Mouse (Mus musculus): ENCODE data around the gene Ctsh. TPM values are rescaled to one million over a fixed set of nuclear protein-coding genes. Genes with fewer than 3 reads are reported as not detected.

Gene Ctsh
- total RNA-seq, 1 experiment from 2014 or later: 19.2 TPM

GRCm38 (mm10) chr9:90100760-90101159 lies 46.8 kb downstream of the Ctsh start:
- peak; percentile 74 for ATAC-seq (replicated peaks; ENCODE audit: low read depth, poor library complexity, severe bottlenecking)

GRCm38 (mm10) chr9:90105462-90105861 lies 51.5 kb downstream of the Ctsh start:
- ATAC-seq (replicated peaks; ENCODE audit: low read depth, poor library complexity, severe bottlenecking): peak; percentile 62; the same call in 1 of the 2 replicates

DNA sequence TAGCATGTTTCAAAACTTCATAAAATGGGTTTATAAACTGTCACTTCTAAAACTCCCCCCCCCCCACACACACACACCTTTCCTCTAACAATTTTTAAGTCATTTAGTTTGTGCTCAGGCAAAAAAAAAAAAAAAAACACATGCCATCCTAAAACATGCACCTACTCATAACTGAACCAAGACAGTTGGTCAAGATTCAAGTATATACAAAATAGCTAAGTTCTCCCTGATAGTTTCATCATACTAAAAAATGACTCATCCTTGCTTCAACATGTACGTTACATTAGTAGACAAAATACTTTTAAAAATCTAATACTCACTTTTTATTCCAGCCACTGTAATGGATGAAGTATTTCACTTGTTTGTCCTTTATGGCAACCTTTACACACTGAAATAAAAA lies 53.0 kb downstream of the Ctsh start:
- ATAC-seq (replicated peaks; ENCODE audit: low read depth, poor library complexity, severe bottlenecking): no peak

DNA sequence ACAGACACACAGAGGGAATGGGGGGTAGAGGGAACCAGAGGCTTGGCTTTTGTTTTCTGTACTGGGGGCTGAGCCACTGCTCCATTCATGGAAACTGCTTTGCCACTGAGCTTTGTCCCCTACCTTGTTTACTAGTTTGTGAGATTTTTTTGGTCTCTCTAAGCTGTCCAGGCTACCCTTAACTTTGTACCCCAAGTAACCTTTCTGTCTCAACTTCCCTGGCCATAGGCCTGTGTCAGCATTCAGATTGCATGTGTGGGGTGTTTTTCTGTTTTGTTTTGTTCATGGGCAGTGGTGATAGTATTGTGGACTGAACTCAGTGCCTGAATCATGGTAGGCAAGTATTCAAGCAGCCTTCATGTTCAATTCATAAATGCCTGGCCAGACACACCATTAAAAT lies 54.3 kb downstream of the Ctsh start:
- no peak for ATAC-seq (replicated peaks; ENCODE audit: low read depth, poor library complexity, severe bottlenecking)

GRCm38 (mm10) chr9:90109386-90109785 lies 55.4 kb downstream of the Ctsh start:
- no peak for ATAC-seq (replicated peaks; ENCODE audit: low read depth, poor library complexity, severe bottlenecking)

- peak; percentile 3; the same call in 1 of the 2 replicates for ATAC-seq (replicated peaks; ENCODE audit: low read depth, poor library complexity, severe bottlenecking)
Measured at GRCm38 (mm10) chr9:90113151-90113550, 59.2 kb downstream of the Ctsh start.

DNA sequence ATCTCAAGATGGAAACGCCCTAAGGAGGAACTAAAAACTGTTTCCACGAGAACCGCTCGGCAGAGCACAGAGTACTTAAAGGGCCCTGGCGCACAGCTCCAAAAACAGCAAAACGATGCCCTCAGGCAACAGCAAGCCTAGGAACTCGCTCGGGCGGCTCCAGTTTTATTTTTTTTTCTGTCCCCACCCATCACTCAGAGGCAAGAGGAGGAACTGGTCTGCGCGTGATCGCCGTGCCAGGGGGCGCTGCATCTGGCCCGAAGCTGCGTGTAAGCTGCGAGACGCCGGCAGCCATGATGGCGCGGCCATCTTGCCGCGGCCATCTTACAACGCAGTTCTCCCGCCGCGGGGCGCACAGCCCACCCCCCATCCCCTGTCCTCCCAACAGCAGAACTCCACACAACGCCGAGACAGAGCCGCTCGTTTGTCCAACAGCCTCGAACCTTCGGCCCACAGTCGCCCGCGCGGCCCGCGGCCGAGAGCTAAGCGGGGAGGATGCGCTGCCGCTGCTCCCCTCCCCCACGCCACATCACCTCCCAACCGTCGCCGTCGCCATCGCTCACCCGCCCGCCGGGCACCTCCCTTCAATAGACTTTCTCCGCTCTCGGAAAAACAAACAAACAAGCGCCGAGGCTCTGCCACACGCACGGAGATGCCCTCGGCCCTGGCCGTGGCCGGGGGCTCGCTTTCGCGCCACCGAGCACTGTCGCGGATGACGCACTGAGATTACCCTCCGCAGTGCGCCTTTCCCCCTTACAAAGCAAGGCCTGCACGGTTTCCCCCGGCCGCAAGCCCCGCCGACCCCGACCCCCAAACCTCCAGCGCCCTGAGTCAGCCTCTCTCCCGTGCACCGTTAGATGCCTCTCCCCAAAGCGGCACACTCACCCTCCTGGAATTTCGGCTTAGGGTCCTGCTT lies 60.0 kb downstream of the Ctsh start:
- peak; percentile 82 for ATAC-seq (replicated peaks; ENCODE audit: low read depth, poor library complexity, severe bottlenecking)

- ATAC-seq (replicated peaks; ENCODE audit: low read depth, poor library complexity, severe bottlenecking): peak; percentile 85
Measured at GRCm38 (mm10) chr9:90114567-90115307, 60.8 kb downstream of the Ctsh start, which contains the start of gene Morf4l1. Gene Morf4l1, minus strand, starts transcription at chr9:90114774.

GRCm38 (mm10) chr9:90115308-90115700 lies 61.4 kb downstream of the Ctsh start:
- no peak for ATAC-seq (replicated peaks; ENCODE audit: low read depth, poor library complexity, severe bottlenecking)

DNA sequence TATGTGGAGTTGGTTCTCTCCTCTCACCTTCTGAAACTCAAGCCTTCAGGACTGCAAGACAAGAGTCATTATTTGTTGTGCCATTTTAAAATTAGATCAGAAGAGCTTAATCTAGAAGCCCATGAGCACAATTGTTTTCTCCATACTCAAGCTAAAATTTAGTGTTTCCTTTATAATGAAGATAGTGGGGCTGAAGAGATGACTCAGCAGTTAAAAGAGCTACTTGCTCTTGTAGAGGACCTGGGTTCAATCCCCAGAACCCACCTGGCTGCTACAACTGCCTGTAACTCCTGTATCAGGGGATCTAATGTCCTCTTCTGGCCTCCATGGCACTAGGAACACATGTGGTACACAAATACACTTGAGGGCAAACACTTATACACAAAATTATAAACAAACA lies 63.3 kb downstream of the Ctsh start:
- no peak for ATAC-seq (replicated peaks; ENCODE audit: low read depth, poor library complexity, severe bottlenecking)

DNA sequence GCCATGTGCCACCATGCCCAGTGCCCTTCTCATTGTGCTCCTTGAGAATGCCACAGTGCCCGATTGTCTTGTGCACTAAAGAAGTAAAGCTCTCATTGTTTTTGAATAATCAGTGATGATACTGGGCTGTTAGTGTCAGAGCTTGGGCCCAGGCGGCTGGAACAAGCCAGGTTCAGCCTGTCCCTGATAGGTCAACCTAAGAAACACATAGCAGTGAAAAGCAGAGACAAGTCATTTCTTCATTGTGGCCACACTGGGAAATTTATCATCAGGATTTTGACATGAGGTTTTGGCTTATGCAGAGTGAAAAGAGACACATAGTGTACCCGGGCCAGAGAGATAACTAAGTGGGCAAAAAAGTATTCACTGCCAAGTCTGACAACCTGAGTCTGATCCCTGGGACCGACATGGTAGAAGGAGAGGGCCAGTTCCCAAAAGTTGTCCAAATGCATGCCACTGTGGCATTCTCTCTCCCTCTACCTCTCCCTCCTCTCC lies 68.3 kb downstream of the Ctsh start:
- ATAC-seq (replicated peaks; ENCODE audit: low read depth, poor library complexity, severe bottlenecking): peak; percentile 20

DNA sequence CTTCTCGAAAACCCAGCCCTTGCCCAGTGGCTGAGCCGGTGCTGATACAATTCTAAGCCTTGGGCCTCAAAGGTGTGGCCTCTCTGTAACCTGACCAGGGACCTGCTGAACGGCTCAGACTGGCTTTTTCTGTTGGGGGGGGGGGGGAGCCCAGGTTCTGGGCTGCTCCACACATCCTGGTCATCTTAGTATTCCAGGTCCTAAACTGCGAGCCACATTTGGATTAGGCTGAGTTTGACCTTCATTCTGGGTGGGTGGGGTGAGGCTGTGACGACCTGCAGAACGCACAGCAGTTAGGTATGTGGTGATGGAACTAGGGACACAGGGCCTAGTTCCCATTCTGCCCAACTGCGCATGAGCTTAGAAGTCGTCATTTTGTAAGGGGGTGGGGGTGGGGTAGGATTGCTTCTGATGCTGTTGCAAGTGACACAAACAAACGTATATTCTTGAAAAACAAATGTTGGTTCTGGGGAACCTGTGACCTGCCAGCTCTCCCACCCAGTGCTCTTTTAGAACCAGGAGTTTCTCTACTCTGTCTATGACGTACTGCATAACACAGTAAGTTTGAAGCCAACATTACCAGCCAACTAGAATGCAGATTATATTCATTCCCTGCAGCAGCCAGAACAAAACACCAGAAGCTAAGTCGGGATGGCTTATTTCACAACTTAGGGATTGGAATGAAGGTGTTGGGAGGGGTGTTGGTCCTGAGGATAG lies 70.4 kb downstream of the Ctsh start:
- no peak for ATAC-seq (replicated peaks; ENCODE audit: low read depth, poor library complexity, severe bottlenecking)

DNA sequence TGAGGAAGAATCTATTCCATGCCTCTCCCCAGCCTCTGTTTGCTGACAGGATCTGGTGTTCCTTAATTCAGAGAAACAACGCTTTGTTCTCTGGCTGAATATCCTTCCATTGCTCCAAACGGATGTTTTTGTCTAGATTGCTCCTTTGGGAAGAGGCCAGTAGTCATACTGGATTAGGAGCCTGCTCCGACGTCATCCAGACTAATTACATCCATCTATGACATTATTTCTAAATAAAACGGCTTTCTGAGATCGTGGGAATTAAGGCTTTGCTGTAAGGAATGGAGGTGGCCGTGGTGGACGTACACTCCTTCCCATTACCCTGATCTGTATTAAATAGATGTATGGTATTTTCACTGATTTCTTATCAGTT lies 70.9 kb downstream of the Ctsh start:
- ATAC-seq (replicated peaks; ENCODE audit: low read depth, poor library complexity, severe bottlenecking): no peak

Other genes with a start within 250 kb of the Ctsh start
- not detected in 2 replicates for gene Rasgrf1, start 144.2 kb upstream of the Ctsh start, total RNA-seq (2017)
- 262 and 283 TPM in 2 replicates for gene Morf4l1, start 60.6 kb downstream of the Ctsh start, total RNA-seq (2017)
- not detected in 2 replicates for gene Adamts7, start 108.9 kb downstream of the Ctsh start, total RNA-seq (2017)
- 33.4 and 61.3 TPM in 2 replicates for gene Tbc1d2b, start 216.7 kb downstream of the Ctsh start, total RNA-seq (2017)

Data from common myeloid progenitor, adult 5-6 weeks (primary cell).